Mouse (Mus musculus): ENCODE results near the gene Col19a1. TPM values are rescaled to one million over a fixed set of nuclear protein-coding genes. Genes with fewer than 3 reads are reported as not detected.
"Not testable (repeated sequence)": the region's sequence is repeated elsewhere in the genome, so short reads cannot be mapped to it uniquely, and the experiment has no call there.

The Col19a1 gene
- polyA plus RNA-seq (2014; fragmentation: Nextera tagmentation; extraction: Ambion mirVana), result 1.6 and 1.9 TPM in 2 replicates

DNA sequence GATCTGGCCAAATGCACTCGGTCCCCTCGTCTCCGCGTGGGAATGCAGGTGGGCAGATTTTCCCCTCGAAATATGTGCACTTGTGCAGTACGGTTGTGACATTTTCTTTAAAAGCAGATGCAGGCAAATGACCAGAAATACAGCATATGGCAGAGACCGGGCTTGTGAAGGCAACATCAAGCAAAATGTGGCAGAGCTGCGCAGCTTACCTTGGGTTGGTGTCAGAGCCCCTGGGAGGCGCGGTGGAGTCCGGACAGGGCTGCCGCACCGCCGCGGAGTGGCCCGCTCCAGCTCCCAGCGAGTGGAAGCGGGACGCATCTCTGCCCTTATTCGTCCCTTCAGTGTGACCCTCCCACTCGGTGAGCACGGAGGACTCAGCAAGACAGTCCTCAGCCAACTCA is at the start of gene Col19a1:
TSS of gene Col19a1 (minus strand) at position 332 of the 401 bp plus-strand sequence.
- H3K27me3 ChIP-seq (ENCODE audit: control insufficient read depth, insufficient read depth, low read length), result peaks cover 26% of the 10 kb centered on the region
- 2% methylated on average over 22 of the region's 22 CpGs for WGBS
- H3K36me3 ChIP-seq (ENCODE audit: control insufficient read depth, insufficient read depth, low read length), result no peaks in the 10 kb centered on the region
- DNase-seq (ENCODE audit: low spot score) (peak; percentile 57), ATAC-seq (ENCODE audit: insufficient read depth, low FRiP score, low TSS enrichment) (peak; percentile 57)
- H3K27ac ChIP-seq (ENCODE audit: low read depth, low read length), result no peak within 1 kb of the TSS
- H3K9ac ChIP-seq (ENCODE audit: low read length), result peak within 1 kb of the TSS; percentile 42
- H3K4me1 ChIP-seq (ENCODE audit: control insufficient read depth, insufficient read depth, low read length), result no peaks in the 10 kb centered on the region
- peak within 1 kb of the TSS; percentile 99 for H3K4me2 ChIP-seq (ENCODE audit: low read depth)
- no peaks in the 10 kb centered on the region for H3K9me3 ChIP-seq (ENCODE audit: control insufficient read depth, low read length)
- H3K4me3 ChIP-seq (ENCODE audit: low read depth, low read length), result peak within 1 kb of the TSS; percentile 49

DNA sequence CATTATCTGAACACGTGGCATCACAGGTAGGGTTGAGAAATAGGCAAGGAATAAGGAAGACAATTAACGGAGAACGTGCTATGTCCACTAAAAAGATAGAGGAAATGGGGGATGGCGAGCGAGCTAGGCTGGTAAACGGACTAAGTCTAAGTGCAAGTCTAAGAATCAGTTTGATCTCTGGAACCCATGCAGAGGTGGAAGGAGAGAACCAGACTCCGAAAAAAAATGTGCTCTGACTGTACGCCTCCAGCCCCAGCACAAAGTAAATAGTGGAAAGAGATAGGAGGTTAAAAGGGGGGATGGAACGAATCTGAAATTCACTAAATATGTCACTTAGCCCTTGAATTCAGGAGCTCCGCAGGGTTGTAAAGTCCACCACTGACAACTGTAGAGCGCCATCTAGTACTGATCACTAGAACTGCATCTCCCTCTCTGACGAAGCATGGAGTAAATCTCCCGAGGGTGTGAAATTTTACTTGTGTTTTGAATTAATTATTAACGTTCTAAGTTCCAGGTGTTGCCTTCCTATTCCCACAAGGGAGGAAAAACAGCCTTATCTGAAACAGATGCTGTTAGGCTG is 46.4 kb upstream of the Col19a1 start:
- H3K9ac ChIP-seq (ENCODE audit: low read length), result no peak overlapping the region
- H3K4me2 ChIP-seq (ENCODE audit: low read depth), result no peak overlapping the region
- WGBS, result 39% methylated on average over 14 of the region's 14 CpGs
- H3K27ac ChIP-seq (ENCODE audit: low read depth, low read length), result no peak overlapping the region
- no peaks in the 10 kb centered on the region for H3K36me3 ChIP-seq (ENCODE audit: control insufficient read depth, insufficient read depth, low read length)
- no peaks in the 10 kb centered on the region for H3K27me3 ChIP-seq (ENCODE audit: control insufficient read depth, insufficient read depth, low read length)
- no peak overlapping the region for H3K4me3 ChIP-seq (ENCODE audit: low read depth, low read length)
- H3K4me1 ChIP-seq (ENCODE audit: control insufficient read depth, insufficient read depth, low read length), result no peaks in the 10 kb centered on the region
- no peaks in the 10 kb centered on the region for H3K9me3 ChIP-seq (ENCODE audit: control insufficient read depth, low read length)
- DNase-seq (ENCODE audit: low spot score), result peak; percentile 24
- no peak for ATAC-seq (ENCODE audit: insufficient read depth, low FRiP score, low TSS enrichment)

DNA sequence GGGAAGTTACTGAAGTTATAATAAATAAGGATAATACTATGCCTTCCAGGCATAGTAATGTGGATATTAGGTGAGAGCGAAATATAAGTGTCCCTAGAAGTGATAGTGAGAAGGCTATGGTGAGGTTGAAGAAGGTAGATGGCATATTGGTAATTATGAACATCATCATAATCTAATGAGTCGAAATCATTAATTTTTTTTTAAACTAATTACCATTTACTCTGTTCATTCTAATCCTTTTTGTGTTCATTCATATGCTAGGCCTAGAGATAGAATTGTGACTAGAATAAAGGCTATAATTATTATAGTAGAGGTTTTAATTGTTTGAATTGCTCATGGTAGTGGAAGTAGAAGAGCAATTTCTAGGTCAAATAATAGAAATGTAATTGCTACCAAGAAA is 25.3 kb upstream of the Col19a1 start:
- not testable (repeated sequence) for H3K4me2 ChIP-seq (ENCODE audit: low read depth); H3K27ac ChIP-seq (ENCODE audit: low read depth, low read length); H3K9ac ChIP-seq (ENCODE audit: low read length); H3K27me3 ChIP-seq (ENCODE audit: control insufficient read depth, insufficient read depth, low read length); DNase-seq (ENCODE audit: low spot score); H3K36me3 ChIP-seq (ENCODE audit: control insufficient read depth, insufficient read depth, low read length); H3K4me1 ChIP-seq (ENCODE audit: control insufficient read depth, insufficient read depth, low read length); ATAC-seq (ENCODE audit: insufficient read depth, low FRiP score, low TSS enrichment); H3K9me3 ChIP-seq (ENCODE audit: control insufficient read depth, low read length); H3K4me3 ChIP-seq (ENCODE audit: low read depth, low read length)
- WGBS, result 1% methylated on average over 1 of the region's 2 CpGs

DNA sequence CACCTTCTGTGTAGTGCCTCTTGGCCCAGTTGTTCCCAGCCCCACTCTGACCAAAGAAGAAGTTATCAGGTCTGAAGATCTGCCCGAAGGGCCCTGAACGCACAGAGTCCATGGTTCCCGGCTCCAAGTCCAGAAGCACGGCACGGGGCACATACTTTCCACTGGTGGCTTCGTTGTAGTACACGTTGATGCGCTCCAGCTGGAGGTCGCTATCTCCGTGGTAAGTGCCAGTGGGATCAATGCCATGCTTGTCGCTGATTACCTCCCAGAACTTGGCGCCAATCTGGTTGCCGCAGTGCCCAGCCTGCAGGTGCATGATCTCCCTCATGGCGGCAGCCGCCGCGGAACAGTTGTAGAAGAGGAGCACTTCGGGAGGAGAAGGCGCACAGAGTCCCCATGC is 7.8 kb upstream of the Col19a1 start:
- 95% methylated on average over 19 of the region's 19 CpGs for WGBS

DNA sequence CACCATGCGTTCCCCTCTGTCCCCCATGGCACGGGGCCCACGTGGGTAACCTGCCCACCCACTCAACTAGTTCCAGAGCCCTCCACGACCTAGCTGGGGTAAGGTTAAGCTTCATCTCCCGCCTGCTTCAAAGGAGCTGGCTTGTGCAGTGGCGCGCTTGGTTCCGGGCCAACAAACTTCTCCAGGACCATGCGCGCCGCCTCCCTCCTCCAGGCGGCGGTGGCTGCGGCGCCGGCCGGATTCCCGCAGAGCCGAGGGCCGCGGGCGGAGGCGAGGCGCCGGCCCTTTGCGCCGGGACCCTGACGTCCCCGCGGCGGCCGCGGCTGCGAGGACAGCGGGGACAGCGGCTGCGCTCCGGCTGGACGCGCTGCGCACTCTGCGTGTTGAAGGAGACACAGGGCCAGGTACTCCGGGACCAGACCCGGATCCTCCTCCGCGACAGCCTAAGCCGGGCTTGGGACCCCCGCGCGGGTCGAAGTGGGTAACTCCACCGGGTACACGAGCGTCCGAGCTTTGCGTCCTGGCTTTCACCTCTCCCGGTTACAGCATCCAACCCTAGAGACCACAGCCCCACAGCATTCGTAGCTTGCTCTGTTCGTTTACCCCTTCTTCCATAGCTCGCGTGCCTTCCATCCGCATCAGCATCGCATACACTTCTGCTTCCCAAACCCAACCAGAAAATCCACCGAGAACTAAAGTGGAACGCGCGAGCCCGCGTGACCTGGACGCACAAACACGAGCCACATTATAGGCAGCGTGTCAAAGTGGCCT is 717 bp downstream of the Col19a1 start:
- under 1% methylated on average over 65 of the region's 72 CpGs for WGBS
- Histone ChIP-seq H3K4me3 (ENCODE audit: low read depth, low read length) (peak overlapping the region; percentile 49), H3K9me3 (ENCODE audit: control insufficient read depth, low read length) (no peaks in the 10 kb centered on the region), H3K36me3 (ENCODE audit: control insufficient read depth, insufficient read depth, low read length) (no peaks in the 10 kb centered on the region), H3K27ac (ENCODE audit: low read depth, low read length) (no peak overlapping the region), H3K4me2 (ENCODE audit: low read depth) (peak overlapping the region; percentile 99), H3K9ac (ENCODE audit: low read length) (peak overlapping the region; percentile 42), H3K27me3 (ENCODE audit: control insufficient read depth, insufficient read depth, low read length) (peaks cover 26% of the 10 kb centered on the region), H3K4me1 (ENCODE audit: control insufficient read depth, insufficient read depth, low read length) (no peaks in the 10 kb centered on the region)
- DNase-seq (ENCODE audit: low spot score) (peak; percentile 62), ATAC-seq (ENCODE audit: insufficient read depth, low FRiP score, low TSS enrichment) (peak; percentile 75)

More for the DNA sequence above, 7.8 kb upstream of the Col19a1 start:
- no peaks in the 10 kb centered on the region for H3K4me1 ChIP-seq (ENCODE audit: control insufficient read depth, insufficient read depth, low read length)
- ATAC-seq (ENCODE audit: insufficient read depth, low FRiP score, low TSS enrichment), result no peak
- H3K4me3 ChIP-seq (ENCODE audit: low read depth, low read length), result no peak overlapping the region
- H3K9me3 ChIP-seq (ENCODE audit: control insufficient read depth, low read length), result no peaks in the 10 kb centered on the region
- no peak overlapping the region for H3K27ac ChIP-seq (ENCODE audit: low read depth, low read length)
- H3K27me3 ChIP-seq (ENCODE audit: control insufficient read depth, insufficient read depth, low read length), result no peaks in the 10 kb centered on the region
- no peaks in the 10 kb centered on the region for H3K36me3 ChIP-seq (ENCODE audit: control insufficient read depth, insufficient read depth, low read length)
- no peak for DNase-seq (ENCODE audit: low spot score)
- H3K9ac ChIP-seq (ENCODE audit: low read length), result no peak overlapping the region
- H3K4me2 ChIP-seq (ENCODE audit: low read depth), result no peak overlapping the region

DNA sequence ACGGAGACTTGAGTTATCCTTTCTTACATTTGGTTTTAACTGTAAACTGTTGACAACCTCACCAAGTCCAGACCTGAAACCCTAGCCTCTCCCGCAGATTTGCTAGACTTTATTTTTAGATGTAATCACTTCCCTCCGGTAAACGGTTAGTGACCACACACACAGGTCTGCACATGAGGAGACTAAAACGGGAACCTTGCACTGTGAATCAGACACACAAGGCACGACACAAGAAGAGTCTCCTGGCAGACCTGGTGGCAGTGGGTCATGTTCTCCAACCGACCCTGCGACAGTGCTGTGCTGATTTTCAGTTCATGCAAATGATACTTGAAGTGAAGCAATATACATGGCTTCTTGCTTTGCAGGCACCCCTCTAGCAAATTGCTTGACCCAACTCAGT is 14.7 kb downstream of the Col19a1 start:
- H3K36me3 ChIP-seq (ENCODE audit: control insufficient read depth, insufficient read depth, low read length), result no peaks in the 10 kb centered on the region
- WGBS, result 88% methylated on average over 8 of the region's 8 CpGs
- H3K9me3 ChIP-seq (ENCODE audit: control insufficient read depth, low read length), result no peaks in the 10 kb centered on the region
- H3K4me3 ChIP-seq (ENCODE audit: low read depth, low read length), result no peak overlapping the region
- ATAC-seq (ENCODE audit: insufficient read depth, low FRiP score, low TSS enrichment), result no peak
- no peak overlapping the region for H3K27ac ChIP-seq (ENCODE audit: low read depth, low read length)
- no peak for DNase-seq (ENCODE audit: low spot score)
- H3K9ac ChIP-seq (ENCODE audit: low read length), result no peak overlapping the region
- no peaks in the 10 kb centered on the region for H3K4me1 ChIP-seq (ENCODE audit: control insufficient read depth, insufficient read depth, low read length)
- H3K27me3 ChIP-seq (ENCODE audit: control insufficient read depth, insufficient read depth, low read length), result no peaks in the 10 kb centered on the region
- H3K4me2 ChIP-seq (ENCODE audit: low read depth), result no peak overlapping the region

DNA sequence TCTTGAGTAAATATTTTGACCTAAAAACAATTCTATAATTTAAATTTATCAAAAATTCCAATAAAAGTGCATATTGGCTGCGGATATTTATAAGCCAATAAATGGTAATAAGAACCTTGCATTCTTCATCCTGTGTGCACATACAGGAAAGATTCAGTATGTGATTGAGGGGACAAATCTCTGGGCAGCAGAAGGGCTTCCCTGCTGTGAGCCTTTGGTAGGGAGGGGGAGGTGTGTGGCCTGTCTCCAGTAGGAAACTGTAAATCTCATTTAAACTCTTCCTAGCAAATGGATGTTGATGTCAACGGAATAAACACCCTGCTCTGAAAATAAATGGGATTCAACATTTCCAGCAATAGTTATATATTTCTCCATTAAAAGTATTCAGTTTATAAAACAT is 23.2 kb downstream of the Col19a1 start:
- H3K4me2 ChIP-seq (ENCODE audit: low read depth), result no peak overlapping the region
- no peak for DNase-seq (ENCODE audit: low spot score)
- no peak for ATAC-seq (ENCODE audit: insufficient read depth, low FRiP score, low TSS enrichment)
- WGBS, result 46% methylated on average over 2 of the region's 2 CpGs
- no peak overlapping the region for H3K27ac ChIP-seq (ENCODE audit: low read depth, low read length)
- no peaks in the 10 kb centered on the region for H3K36me3 ChIP-seq (ENCODE audit: control insufficient read depth, insufficient read depth, low read length)
- no peak overlapping the region for H3K4me3 ChIP-seq (ENCODE audit: low read depth, low read length)
- H3K4me1 ChIP-seq (ENCODE audit: control insufficient read depth, insufficient read depth, low read length), result no peaks in the 10 kb centered on the region
- H3K9me3 ChIP-seq (ENCODE audit: control insufficient read depth, low read length), result no peaks in the 10 kb centered on the region
- no peaks in the 10 kb centered on the region for H3K27me3 ChIP-seq (ENCODE audit: control insufficient read depth, insufficient read depth, low read length)
- H3K9ac ChIP-seq (ENCODE audit: low read length), result no peak overlapping the region

DNA sequence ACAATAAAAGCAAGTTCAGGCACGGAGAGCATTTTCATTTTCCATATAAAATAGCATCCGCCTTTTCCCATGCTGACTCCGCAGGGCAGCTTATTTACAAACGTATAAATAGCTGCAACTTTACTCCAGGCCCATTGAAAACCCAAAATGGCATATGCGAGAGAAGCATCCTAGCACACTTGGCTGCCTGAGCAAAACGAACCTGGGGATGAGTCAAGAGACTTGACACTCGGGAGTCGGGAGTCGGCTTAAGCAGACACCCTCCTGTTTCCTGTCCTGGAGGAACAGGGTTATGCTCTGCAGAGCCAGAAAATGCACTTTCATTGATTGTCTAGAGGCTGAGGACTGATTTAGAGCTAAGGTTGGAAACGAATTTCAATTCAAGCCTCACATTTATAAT is 29.3 kb downstream of the Col19a1 start:
- no peaks in the 10 kb centered on the region for H3K27me3 ChIP-seq (ENCODE audit: control insufficient read depth, insufficient read depth, low read length)
- H3K4me3 ChIP-seq (ENCODE audit: low read depth, low read length), result no peak overlapping the region
- H3K9ac ChIP-seq (ENCODE audit: low read length), result no peak overlapping the region
- H3K27ac ChIP-seq (ENCODE audit: low read depth, low read length), result no peak overlapping the region
- no peak overlapping the region for H3K4me2 ChIP-seq (ENCODE audit: low read depth)
- WGBS, result 69% methylated on average over 10 of the region's 10 CpGs
- no peak for DNase-seq (ENCODE audit: low spot score)
- no peak for ATAC-seq (ENCODE audit: insufficient read depth, low FRiP score, low TSS enrichment)
- no peaks in the 10 kb centered on the region for H3K4me1 ChIP-seq (ENCODE audit: control insufficient read depth, insufficient read depth, low read length)
- no peaks in the 10 kb centered on the region for H3K9me3 ChIP-seq (ENCODE audit: control insufficient read depth, low read length)
- H3K36me3 ChIP-seq (ENCODE audit: control insufficient read depth, insufficient read depth, low read length), result no peaks in the 10 kb centered on the region

DNA sequence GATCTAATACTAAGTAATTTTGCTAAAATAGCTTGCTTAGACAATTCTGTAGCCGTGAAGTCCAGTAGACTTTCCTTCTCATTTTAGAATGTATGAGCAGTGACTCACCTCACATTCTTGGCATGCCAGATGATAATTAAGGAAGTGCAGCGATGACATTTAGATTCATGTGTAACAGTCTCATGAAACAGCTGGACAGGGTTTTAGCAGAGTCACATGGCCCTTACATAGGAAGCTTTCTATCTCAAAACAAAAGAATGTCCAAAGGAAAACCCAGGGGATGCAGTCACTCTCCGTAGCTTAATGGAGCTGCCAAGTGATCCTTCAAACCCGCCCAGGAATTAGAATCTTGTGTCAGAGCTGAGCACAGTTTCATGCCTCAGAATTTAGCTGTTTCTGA is 33.8 kb downstream of the Col19a1 start:
- Histone ChIP-seq H3K27me3 (ENCODE audit: control insufficient read depth, insufficient read depth, low read length) (no peaks in the 10 kb centered on the region), H3K27ac (ENCODE audit: low read depth, low read length) (no peak overlapping the region), H3K4me3 (ENCODE audit: low read depth, low read length) (no peak overlapping the region), H3K4me2 (ENCODE audit: low read depth) (no peak overlapping the region), H3K4me1 (ENCODE audit: control insufficient read depth, insufficient read depth, low read length) (no peaks in the 10 kb centered on the region), H3K9me3 (ENCODE audit: control insufficient read depth, low read length) (no peaks in the 10 kb centered on the region), H3K36me3 (ENCODE audit: control insufficient read depth, insufficient read depth, low read length) (no peaks in the 10 kb centered on the region), H3K9ac (ENCODE audit: low read length) (no peak overlapping the region)
- no peak for ATAC-seq (ENCODE audit: insufficient read depth, low FRiP score, low TSS enrichment)
- WGBS, result 47% methylated on average over 4 of the region's 4 CpGs
- DNase-seq (ENCODE audit: low spot score), result peak; percentile 18
